Comparison of ENCODE assay signal across 10 mouse cellular contexts in the genomic region with DNA sequence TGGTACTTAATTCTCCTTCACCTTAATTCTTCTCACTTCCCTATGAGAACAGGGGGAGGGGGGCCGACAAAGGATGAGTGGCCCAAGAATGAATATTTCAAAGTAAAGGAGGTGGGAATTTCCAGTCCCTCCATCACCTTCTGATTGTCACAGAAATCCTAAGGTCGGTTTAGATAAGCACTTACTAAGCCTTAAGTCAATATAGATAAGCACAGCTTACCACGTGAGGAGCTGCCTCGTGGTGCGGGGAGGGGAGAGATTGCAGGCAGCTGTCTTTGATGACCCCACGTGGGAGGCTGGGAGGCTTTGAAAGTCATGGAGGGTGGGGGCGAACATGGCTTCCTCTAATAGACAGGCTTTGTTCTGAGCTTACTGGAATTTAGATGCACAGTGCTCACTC. TPM values are rescaled to one million over a fixed set of nuclear protein-coding genes. Genes with fewer than 3 reads are reported as not detected.
DNase-seq lines count a peak whose midpoint lies in the region; ATAC-seq lines count a peak whose summit lies in the region.
"Had no signal": no experiment of that assay in that cellular context is flagged by ENCODE, and none has a peak within 500 bp of the region (broad histone marks: within the 10 kb centered on the region; RNA-seq: fewer than 3 reads in every experiment).

No protein-coding gene starts in this region.

- no peaks in the 10 kb centered on the region for H3K27me3 ChIP-seq in intestine, embryonic 16.5 days (replicated peaks; ENCODE audit: control insufficient read depth, insufficient read depth, low read length)
- H3K27me3 ChIP-seq in midbrain, embryonic 16.5 days (ENCODE audit: control insufficient read depth, insufficient read depth, low read depth, low read length) = no peaks in the 10 kb centered on the region
- no peaks in the 10 kb centered on the region for H3K27me3 ChIP-seq in hindbrain, embryonic 14.5 days (ENCODE audit: control insufficient read depth, insufficient read depth, low read length)
- H3K27me3 ChIP-seq: neural tube, embryonic 12.5 days had no signal

- 46% methylated on average over 7 of the region's 7 CpGs for WGBS in intestine, embryonic 16.5 days
- WGBS in midbrain, embryonic 16.5 days = 59% methylated on average over 7 of the region's 7 CpGs
- WGBS in hindbrain, embryonic 14.5 days = 71% methylated on average over 7 of the region's 7 CpGs

- H3K27ac ChIP-seq in intestine, embryonic 16.5 days (ENCODE audit: low read length) = peak overlapping the region; percentile 66
- no peak overlapping the region for H3K27ac ChIP-seq in midbrain, embryonic 16.5 days (ENCODE audit: low read length)
- no peak overlapping the region for H3K27ac ChIP-seq in hindbrain, embryonic 14.5 days
- H3K27ac ChIP-seq: macrophage; neural tube, embryonic 12.5 days had no signal

- H3K4me1 ChIP-seq in intestine, embryonic 16.5 days (ENCODE audit: control insufficient read depth, insufficient read depth, low read length) = peaks cover 3% of the 10 kb centered on the region; the same call in 1 of the 2 replicates
- H3K4me1 ChIP-seq in midbrain, embryonic 16.5 days (ENCODE audit: control insufficient read depth, insufficient read depth, low read length) = no peaks in the 10 kb centered on the region
- H3K4me1 ChIP-seq in hindbrain, embryonic 14.5 days (replicated peaks; ENCODE audit: control insufficient read depth, insufficient read depth, low read length) = no peaks in the 10 kb centered on the region
- H3K4me1 ChIP-seq: neural tube, embryonic 12.5 days had no signal

- peak overlapping the region; percentile 4; the same call in 1 of the 2 replicates for H3K4me3 ChIP-seq in intestine, embryonic 16.5 days (ENCODE audit: low read length)
- no peak overlapping the region for H3K4me3 ChIP-seq in midbrain, embryonic 16.5 days (ENCODE audit: low read depth, low read length)
- no peak overlapping the region for H3K4me3 ChIP-seq in hindbrain, embryonic 14.5 days (replicated peaks; ENCODE audit: low read length)
- H3K4me3 ChIP-seq: neural tube, embryonic 12.5 days had no signal

- DNase-seq in 416B (ENCODE audit: low read depth) = peak; percentile 28
- no peak for DNase-seq in B cell, adult 2 months
- DNase-seq in layer of hippocampus, adult 9-11 months = no peak
- DNase-seq in hindbrain, embryonic 14.5 days (ENCODE audit: low spot score) = no peak

- ATAC-seq in CD4-positive, CD25-positive, alpha-beta regulatory T cell, adult 4 months = peak; percentile 37
- ATAC-seq in intestine, embryonic 16.5 days = peak; percentile 94
- 0 out of 2 replicates have a peak, but pooled peaks have one; percentile 25 for ATAC-seq in midbrain, embryonic 16.5 days
- no peak for ATAC-seq in hindbrain, embryonic 14.5 days (ENCODE audit: low FRiP score)

- H3K4me2 ChIP-seq in intestine, embryonic 16.5 days (ENCODE audit: low read depth, low read length) = peak overlapping the region; percentile 27; the same call in 1 of the 2 replicates
- no peak overlapping the region for H3K4me2 ChIP-seq in midbrain, embryonic 16.5 days (ENCODE audit: low read length)
- H3K4me2 ChIP-seq in hindbrain, embryonic 14.5 days (replicated peaks) = no peak overlapping the region
- H3K4me2 ChIP-seq: neural tube, embryonic 12.5 days had no signal

- H3K9me3 ChIP-seq in intestine, embryonic 16.5 days (ENCODE audit: control insufficient read depth, low read length) = no peaks in the 10 kb centered on the region
- no peaks in the 10 kb centered on the region for H3K9me3 ChIP-seq in midbrain, embryonic 16.5 days (replicated peaks; ENCODE audit: control insufficient read depth, low read length, poor library complexity, severe bottlenecking)
- H3K9me3 ChIP-seq in hindbrain, embryonic 14.5 days (ENCODE audit: control insufficient read depth, low read length) = no peaks in the 10 kb centered on the region

- peak overlapping the region; percentile 27; the same call in 1 of the 2 replicates for H3K9ac ChIP-seq in intestine, embryonic 16.5 days (ENCODE audit: low read depth, low read length)
- no peak overlapping the region for H3K9ac ChIP-seq in midbrain, embryonic 16.5 days (ENCODE audit: low read depth, low read length)
- no peak overlapping the region for H3K9ac ChIP-seq in hindbrain, embryonic 14.5 days
- H3K9ac ChIP-seq: neural tube, embryonic 12.5 days had no signal

- 0 out of 2 replicates have a peak, but pooled peaks cover 3% of the 10 kb centered on the region for H3K36me3 ChIP-seq in intestine, embryonic 16.5 days (ENCODE audit: control insufficient read depth, insufficient read depth, low read length)
- H3K36me3 ChIP-seq in midbrain, embryonic 16.5 days (ENCODE audit: control insufficient read depth, insufficient read depth, low read length) = no peaks in the 10 kb centered on the region
- H3K36me3 ChIP-seq in hindbrain, embryonic 14.5 days (replicated peaks; ENCODE audit: control insufficient read depth, insufficient read depth) = no peaks in the 10 kb centered on the region
- H3K36me3 ChIP-seq: neural tube, embryonic 12.5 days had no signal

RNA-seq across cellular contexts. Expression of a gene that starts 44.4 kb away (rescaled TPM):
- polyA plus RNA-seq in CD4-positive, CD25-positive, alpha-beta regulatory T cell, adult 4 months (2017; shearing (Covaris generic)) = not detected
- 4.7 and 6.8 TPM in 2 replicates for polyA plus RNA-seq in intestine, embryonic 16.5 days (2015; fragmentation: Nextera tagmentation; extraction: Ambion mirVana)
- polyA plus RNA-seq in midbrain, embryonic 16.5 days (2015; fragmentation: Nextera tagmentation; extraction: Ambion mirVana) = not detected in 2 replicates
- 0.17 TPM in 1 of 2 replicates, not detected in the other for polyA plus RNA-seq in hindbrain, embryonic 14.5 days (2014; fragmentation: Nextera tagmentation; extraction: Ambion mirVana)
- polyA plus RNA-seq: limb, embryonic 14.5 days; macrophage had no signal
